Mouse (Mus musculus): ENCODE results near the gene Ung. TPM values are rescaled to one million over a fixed set of nuclear protein-coding genes. Genes with fewer than 3 reads are reported as not detected.

The Ung gene
- total RNA-seq (2014; fragmentation: Nextera tagmentation) (13.9 and 16.5 TPM in 2 replicates), total RNA-seq (2017) (17.6 and 19.5 TPM in 2 replicates), polyA plus RNA-seq (2012) (87.8 and 89.3 TPM in 2 replicates)

- H3K4me1 ChIP-seq (ENCODE audit: insufficient read depth, low read depth, low read length): peaks cover 77% of the 10 kb centered on the region
- peak within 1 kb of the TSS; percentile 86 for H3K4me3 ChIP-seq (ENCODE audit: low read depth, low read length)
- TF ChIP-seq GATA2 (IDR thresholded peaks at IDR 0.05; ENCODE audit: borderline replicate concordance, low read depth, low read length): no peak
- no peak for TF ChIP-seq POLR2AphosphoS5 (IDR thresholded peaks at IDR 0.05; ENCODE audit: insufficient replicate concordance, low read depth, low read length)
- no peak for TF ChIP-seq CTCF (IDR thresholded peaks at IDR 0.05; ENCODE audit: low read depth, low read length)
- TF ChIP-seq TAL1 (conservative IDR thresholded peaks at IDR 0.05; ENCODE audit: low read depth, low read length): no peak
- TF ChIP-seq GATA1 (IDR thresholded peaks at IDR 0.05; ENCODE audit: borderline replicate concordance, low read length): no peak
- no peaks in the 10 kb centered on the region for H3K9me3 ChIP-seq (replicated peaks)
- no peaks in the 10 kb centered on the region for H3K27me3 ChIP-seq (ENCODE audit: insufficient read depth, low read length)
- peaks cover 52% of the 10 kb centered on the region for H3K36me3 ChIP-seq (replicated peaks)
- DNase-seq (ENCODE audit: low spot score) (peak; percentile 51), ATAC-seq (ENCODE audit: extremely low read depth, insufficient number of reproducible peaks, low FRiP score, poor library complexity, severe bottlenecking) (no peak)
Measured at GRCm38 (mm10) chr5:114130211-114130605, at the start of gene Ung. Ung (plus strand) TSS chr5:114130386.

GRCm38 (mm10) chr5:114085501-114085900 lies 44.7 kb upstream of the Ung start:
- no peak for DNase-seq (ENCODE audit: low spot score)
- ATAC-seq (ENCODE audit: extremely low read depth, insufficient number of reproducible peaks, low FRiP score, poor library complexity, severe bottlenecking): no peak
- H3K36me3 ChIP-seq (replicated peaks): no peaks in the 10 kb centered on the region
- H3K9me3 ChIP-seq (replicated peaks): no peaks in the 10 kb centered on the region
- no peak for TF ChIP-seq GATA1 (IDR thresholded peaks at IDR 0.05; ENCODE audit: borderline replicate concordance, low read length)
- no peak for TF ChIP-seq CTCF (IDR thresholded peaks at IDR 0.05; ENCODE audit: low read depth, low read length)
- no peak for TF ChIP-seq GATA2 (IDR thresholded peaks at IDR 0.05; ENCODE audit: borderline replicate concordance, low read depth, low read length)
- no peak for TF ChIP-seq TAL1 (conservative IDR thresholded peaks at IDR 0.05; ENCODE audit: low read depth, low read length)
- TF ChIP-seq POLR2AphosphoS5 (IDR thresholded peaks at IDR 0.05; ENCODE audit: insufficient replicate concordance, low read depth, low read length): no peak
- H3K4me1 ChIP-seq (ENCODE audit: insufficient read depth, low read depth, low read length): no peaks in the 10 kb centered on the region
- H3K27me3 ChIP-seq (ENCODE audit: insufficient read depth, low read length): peaks cover 9% of the 10 kb centered on the region; the same call in 1 of the 2 replicates
- H3K4me3 ChIP-seq (ENCODE audit: low read depth, low read length): no peak overlapping the region

- Histone ChIP-seq H3K4me1 (ENCODE audit: insufficient read depth, low read depth, low read length) (peaks cover 4% of the 10 kb centered on the region; the same call in 1 of the 2 replicates), H3K36me3 (replicated peaks) (no peaks in the 10 kb centered on the region), H3K27me3 (ENCODE audit: insufficient read depth, low read length) (peaks cover 16% of the 10 kb centered on the region), H3K9me3 (replicated peaks) (no peaks in the 10 kb centered on the region), H3K4me3 (ENCODE audit: low read depth, low read length) (no peak overlapping the region)
- DNase-seq (ENCODE audit: low spot score) (no peak), ATAC-seq (ENCODE audit: extremely low read depth, insufficient number of reproducible peaks, low FRiP score, poor library complexity, severe bottlenecking) (no peak)
- TF ChIP-seq GATA1 (IDR thresholded peaks at IDR 0.05; ENCODE audit: borderline replicate concordance, low read length) (no peak), CTCF (IDR thresholded peaks at IDR 0.05; ENCODE audit: low read depth, low read length) (no peak), POLR2AphosphoS5 (IDR thresholded peaks at IDR 0.05; ENCODE audit: insufficient replicate concordance, low read depth, low read length) (no peak), TAL1 (conservative IDR thresholded peaks at IDR 0.05; ENCODE audit: low read depth, low read length) (no peak), GATA2 (IDR thresholded peaks at IDR 0.05; ENCODE audit: borderline replicate concordance, low read depth, low read length) (no peak)
Measured at GRCm38 (mm10) chr5:114087875-114088480, 42.2 kb upstream of the Ung start.

- TF ChIP-seq GATA1 (IDR thresholded peaks at IDR 0.05; ENCODE audit: borderline replicate concordance, low read length) (no peak), GATA2 (IDR thresholded peaks at IDR 0.05; ENCODE audit: borderline replicate concordance, low read depth, low read length) (no peak), CTCF (IDR thresholded peaks at IDR 0.05; ENCODE audit: low read depth, low read length) (no peak), TAL1 (conservative IDR thresholded peaks at IDR 0.05; ENCODE audit: low read depth, low read length) (no peak), POLR2AphosphoS5 (IDR thresholded peaks at IDR 0.05; ENCODE audit: insufficient replicate concordance, low read depth, low read length) (no peak)
- peaks cover 4% of the 10 kb centered on the region; the same call in 1 of the 2 replicates for H3K4me1 ChIP-seq (ENCODE audit: insufficient read depth, low read depth, low read length)
- no peak overlapping the region for H3K4me3 ChIP-seq (ENCODE audit: low read depth, low read length)
- DNase-seq (ENCODE audit: low spot score) (no peak), ATAC-seq (ENCODE audit: extremely low read depth, insufficient number of reproducible peaks, low FRiP score, poor library complexity, severe bottlenecking) (no peak)
- no peaks in the 10 kb centered on the region for H3K36me3 ChIP-seq (replicated peaks)
- no peaks in the 10 kb centered on the region for H3K9me3 ChIP-seq (replicated peaks)
- peaks cover 24% of the 10 kb centered on the region for H3K27me3 ChIP-seq (ENCODE audit: insufficient read depth, low read length)
Measured at GRCm38 (mm10) chr5:114090421-114091013, 39.7 kb upstream of the Ung start.

GRCm38 (mm10) chr5:114091057-114091807 lies 39.0 kb upstream of the Ung start, which contains the start of gene Svop:
Svop (minus strand) TSS chr5:114091570.
- no peak for ATAC-seq (ENCODE audit: extremely low read depth, insufficient number of reproducible peaks, low FRiP score, poor library complexity, severe bottlenecking)
- H3K36me3 ChIP-seq (replicated peaks): no peaks in the 10 kb centered on the region
- peak; percentile 47 for DNase-seq (ENCODE audit: low spot score)
- H3K4me1 ChIP-seq (ENCODE audit: insufficient read depth, low read depth, low read length): peaks cover 4% of the 10 kb centered on the region; the same call in 1 of the 2 replicates
- TF ChIP-seq POLR2AphosphoS5 (IDR thresholded peaks at IDR 0.05; ENCODE audit: insufficient replicate concordance, low read depth, low read length): no peak
- no peak for TF ChIP-seq GATA2 (IDR thresholded peaks at IDR 0.05; ENCODE audit: borderline replicate concordance, low read depth, low read length)
- TF ChIP-seq GATA1 (IDR thresholded peaks at IDR 0.05; ENCODE audit: borderline replicate concordance, low read length): no peak
- peak within 1 kb of the TSS; percentile 33; the same call in 1 of the 2 replicates for H3K4me3 ChIP-seq (ENCODE audit: low read depth, low read length)
- peaks cover 21% of the 10 kb centered on the region for H3K27me3 ChIP-seq (ENCODE audit: insufficient read depth, low read length)
- H3K9me3 ChIP-seq (replicated peaks): no peaks in the 10 kb centered on the region
